Mouse (Mus musculus) kidney, postnatal 0 days (tissue): ENCODE measurements around the gene Tet3. TPM values are rescaled to one million over a fixed set of nuclear protein-coding genes. Genes with fewer than 3 reads are reported as not detected.

Experiments
- ATAC-seq: fragments of 200-750 bp; cut with Nextera tagmentation; replicated peaks from 2 replicates; pipeline ENCODE4 v1.8.0; 2017; ENCODE audit warnings: low read depth, moderate number of reproducible peaks, moderate TSS enrichment, moderate library complexity; ENCODE audit not compliant: low FRiP score
- DNase-seq: peaks from one replicate; pipeline ENCODE4 v3.0.0-alpha.2; 2016; ENCODE audit warnings: low spot score
- H3K27ac ChIP-seq: fragments of 300-500 bp; sonication (generic); 2 replicates; pipeline ENCODE4 v1.5.1; 2014; ENCODE audit warnings: mild to moderate bottlenecking
- H3K27me3 ChIP-seq: fragments of 300-500 bp; sonication (generic); 2 replicates; pipeline ENCODE4 v1.6.1; 2014; ENCODE audit warnings: low read length, mixed read lengths; ENCODE audit not compliant: insufficient read depth
- H3K36me3 ChIP-seq: fragments of 300-500 bp; sonication (generic); 2 replicates; pipeline ENCODE4 v1.6.1; 2014; ENCODE audit warnings: low read length, mixed read lengths; ENCODE audit not compliant: insufficient read depth
- H3K4me1 ChIP-seq: fragments of 300-500 bp; sonication (generic); replicated peaks from 2 replicates; pipeline ENCODE4 v1.6.1; 2014; ENCODE audit warnings: antibody characterized with exemption, low read length, mixed read lengths; ENCODE audit not compliant: insufficient read depth
- H3K4me2 ChIP-seq: fragments of 300-500 bp; sonication (generic); 2 replicates; pipeline ENCODE4 v1.6.1; 2014; ENCODE audit warnings: mild to moderate bottlenecking, low read length, moderate library complexity, mixed read lengths
- H3K4me3 ChIP-seq: fragments of 300-500 bp; sonication (generic); replicated peaks from 2 replicates; pipeline ENCODE4 v1.5.1; 2014; ENCODE audit warnings: low read depth, low read length
- H3K9ac ChIP-seq: fragments of 300-500 bp; sonication (generic); 2 replicates; pipeline ENCODE4 v1.6.1; 2014; ENCODE audit warnings: low read depth, low read length
- H3K9me3 ChIP-seq: fragments of 300-500 bp; sonication (generic); replicated peaks from 2 replicates; pipeline ENCODE4 v1.6.1; 2016; ENCODE audit warnings: low read length, inconsistent platforms, mixed read lengths
- CTCF ChIP-seq: IDR thresholded peaks from 2 replicates; pipeline ENCODE4 v1.5.1; 2016; ENCODE audit warnings: antibody characterized with exemption, low read depth, mild to moderate bottlenecking, moderate library complexity
- WGBS: fragments of 180-500 bp; shearing (Covaris S2); extraction: QIAGEN DNeasy Blood & Tissue Kit; methylation state at CpG from one replicate; pipeline ENCODE4 v1.1.7; 2014; 5-methylcytosine and 5-hydroxymethylcytosine counted together
- polyA plus RNA-seq: library from polyadenylated mRNA; unstranded; fragments of >200 nt; fragmentation: Nextera tagmentation; extraction: Ambion mirVana; gene quantifications from 2 replicates; pipeline ENCODE4 v1.2.1, GENCODE M21; 2015

Tet3 gene
- polyA plus RNA-seq, 1 experiment from 2014 or later = 32.3 TPM

GRCm38 (mm10) chr6:83439781-83440180 is 19.1 kb downstream of the Tet3 start:
- 40% methylated on average over 5 of the region's 5 CpGs for WGBS
- Histone ChIP-seq H3K4me3 (peak overlapping the region; percentile 71; the same call in 1 of the 2 replicates), H3K9ac (peak overlapping the region; percentile 84; the same call in 1 of the 2 replicates), H3K27me3 (no peaks in the 10 kb centered on the region), H3K4me1 (peaks cover 46% of the 10 kb centered on the region), H3K36me3 (peaks cover 11% of the 10 kb centered on the region; the same call in 1 of the 2 replicates), H3K27ac (no peak overlapping the region), H3K4me2 (peak overlapping the region; percentile 75), H3K9me3 (no peaks in the 10 kb centered on the region)
- ATAC-seq (no peak), DNase-seq (no peak)
- TF ChIP-seq CTCF = no peak

GRCm38 (mm10) chr6:83439119-83439767 is 19.6 kb downstream of the Tet3 start:
- Histone ChIP-seq H3K9ac (peak overlapping the region; percentile 84; the same call in 1 of the 2 replicates), H3K36me3 (peaks cover 11% of the 10 kb centered on the region; the same call in 1 of the 2 replicates), H3K4me3 (no peak overlapping the region; the same call in 1 of the 2 replicates), H3K27me3 (no peaks in the 10 kb centered on the region), H3K4me2 (peak overlapping the region; percentile 75), H3K9me3 (no peaks in the 10 kb centered on the region), H3K4me1 (peaks cover 41% of the 10 kb centered on the region), H3K27ac (no peak overlapping the region)
- ATAC-seq = no peak
- DNase-seq = no peak
- WGBS = 82% methylated on average over 13 of the region's 13 CpGs
- TF ChIP-seq CTCF = no peak

GRCm38 (mm10) chr6:83438584-83438983 is 20.3 kb downstream of the Tet3 start:
- Histone ChIP-seq H3K9me3 (no peaks in the 10 kb centered on the region), H3K4me2 (peak overlapping the region; percentile 75; the same call in 1 of the 2 replicates), H3K36me3 (peaks cover 11% of the 10 kb centered on the region; the same call in 1 of the 2 replicates), H3K27me3 (no peaks in the 10 kb centered on the region), H3K9ac (no peak overlapping the region), H3K4me3 (no peak overlapping the region), H3K4me1 (peaks cover 41% of the 10 kb centered on the region), H3K27ac (no peak overlapping the region)
- no peak for TF ChIP-seq CTCF
- no peak for ATAC-seq
- no peak for DNase-seq
- WGBS = 82% methylated on average over 3 of the region's 3 CpGs

- no peaks in the 10 kb centered on the region for H3K27me3 ChIP-seq
- no peak for DNase-seq
- no peak overlapping the region for H3K9ac ChIP-seq
- WGBS = 42% methylated on average over 3 of the region's 3 CpGs
- TF ChIP-seq CTCF = no peak
- peaks cover 11% of the 10 kb centered on the region; the same call in 1 of the 2 replicates for H3K36me3 ChIP-seq
- H3K9me3 ChIP-seq = no peaks in the 10 kb centered on the region
- H3K4me1 ChIP-seq = peaks cover 41% of the 10 kb centered on the region
- no peak overlapping the region for H3K4me2 ChIP-seq
- ATAC-seq = no peak
- H3K4me3 ChIP-seq = no peak overlapping the region
- H3K27ac ChIP-seq = no peak overlapping the region
Observed at GRCm38 (mm10) chr6:83437802-83438201, 21.1 kb downstream of the Tet3 start.

GRCm38 (mm10) chr6:83437225-83437624 is 21.7 kb downstream of the Tet3 start:
- 65% methylated on average over 3 of the region's 3 CpGs for WGBS
- H3K27me3 ChIP-seq = no peaks in the 10 kb centered on the region
- peaks cover 11% of the 10 kb centered on the region; the same call in 1 of the 2 replicates for H3K36me3 ChIP-seq
- H3K9me3 ChIP-seq = no peaks in the 10 kb centered on the region
- no peak for TF ChIP-seq CTCF
- no peak overlapping the region for H3K9ac ChIP-seq
- no peak for DNase-seq
- H3K27ac ChIP-seq = no peak overlapping the region
- H3K4me3 ChIP-seq = no peak overlapping the region
- ATAC-seq = no peak
- H3K4me2 ChIP-seq = no peak overlapping the region
- H3K4me1 ChIP-seq = peaks cover 36% of the 10 kb centered on the region

GRCm38 (mm10) chr6:83436547-83436946 is 22.3 kb downstream of the Tet3 start:
- H3K4me3 ChIP-seq = no peak overlapping the region
- ATAC-seq = no peak
- peaks cover 35% of the 10 kb centered on the region for H3K4me1 ChIP-seq
- no peak for TF ChIP-seq CTCF
- no peak for DNase-seq
- no peaks in the 10 kb centered on the region for H3K27me3 ChIP-seq
- H3K27ac ChIP-seq = no peak overlapping the region
- no peaks in the 10 kb centered on the region for H3K9me3 ChIP-seq
- peaks cover 11% of the 10 kb centered on the region; the same call in 1 of the 2 replicates for H3K36me3 ChIP-seq
- WGBS = 83% methylated on average over 4 of the region's 4 CpGs
- H3K4me2 ChIP-seq = no peak overlapping the region
- no peak overlapping the region for H3K9ac ChIP-seq
